Mouse (Mus musculus) cerebellum, postnatal 25 days (tissue): ENCODE measurements around the gene Anapc15.

ENCODE experiments used
- DNase-seq, 2 experiments: peaks; one replicate each; pipeline ENCODE4 v3.0.0; 2021; ENCODE audit warnings: mixed read lengths in 2 of 2

The Anapc15 gene

GRCm38 (mm10) chr7:101863415-101863814 lies at the start of gene Anapc15:
TSS of gene Anapc15 (plus strand) at chr7:101863715.
- no peak for DNase-seq

- no peak for DNase-seq
Measured at GRCm38 (mm10) chr7:101817861-101818401, 45.6 kb upstream of the Anapc15 start, which contains the start of gene Phox2a. TSS of gene Phox2a (plus strand) at chr7:101818313.

GRCm38 (mm10) chr7:101820295-101821030 lies 43.1 kb upstream of the Anapc15 start:
- no peak for DNase-seq

- DNase-seq = peak in 1 of 2 experiments; percentile 35
Measured at GRCm38 (mm10) chr7:101821571-101822501, 41.7 kb upstream of the Anapc15 start.

- no peak for DNase-seq
Measured at GRCm38 (mm10) chr7:101822836-101823757, 40.4 kb upstream of the Anapc15 start.

GRCm38 (mm10) chr7:101823758-101824630 lies 39.5 kb upstream of the Anapc15 start:
- DNase-seq = no peak

- no peak for DNase-seq
Measured at GRCm38 (mm10) chr7:101830373-101830772, 33.1 kb upstream of the Anapc15 start.

GRCm38 (mm10) chr7:101831437-101831836 lies 32.1 kb upstream of the Anapc15 start:
- DNase-seq = no peak

GRCm38 (mm10) chr7:101832372-101832771 lies 31.1 kb upstream of the Anapc15 start:
- DNase-seq = no peak

- no peak for DNase-seq
Measured at GRCm38 (mm10) chr7:101833352-101833751, 30.2 kb upstream of the Anapc15 start.

- DNase-seq = no peak
Measured at GRCm38 (mm10) chr7:101833916-101834584, 29.5 kb upstream of the Anapc15 start.

GRCm38 (mm10) chr7:101834903-101835302 lies 28.6 kb upstream of the Anapc15 start:
- DNase-seq = no peak

GRCm38 (mm10) chr7:101835457-101836109 lies 27.9 kb upstream of the Anapc15 start:
- no peak for DNase-seq

GRCm38 (mm10) chr7:101836271-101837153 lies 27.0 kb upstream of the Anapc15 start:
- DNase-seq = peak; percentile 46 to 69

GRCm38 (mm10) chr7:101837154-101837605 lies 26.3 kb upstream of the Anapc15 start:
- no peak for DNase-seq

GRCm38 (mm10) chr7:101837606-101838471 lies 25.7 kb upstream of the Anapc15 start, which contains the start of gene Inppl1:
TSS of gene Inppl1 (minus strand) at chr7:101838229.
- DNase-seq = peak; percentile 87 to 91

GRCm38 (mm10) chr7:101844186-101844585 lies 19.3 kb upstream of the Anapc15 start:
- DNase-seq = no peak

GRCm38 (mm10) chr7:101847934-101848333 lies 15.6 kb upstream of the Anapc15 start:
- DNase-seq = no peak
